Mouse (Mus musculus) kidney, adult 2 months (tissue): ENCODE data around the gene Slc13a1. TPM values are rescaled to one million over a fixed set of nuclear protein-coding genes. Genes with fewer than 3 reads are reported as not detected.

ENCODE experiments used
- DNase-seq: peaks from one replicate; pipeline ENCODE4 v3.0.0; 2021
- H3K27ac ChIP-seq: fragments of 200-500 bp; 2 replicates; pipeline ENCODE4 v1.5.1; 2012; ENCODE audit warnings: low read depth, low read length, control low read depth, inconsistent platforms; ENCODE audit not compliant: insufficient read depth
- H3K27me3 ChIP-seq: fragments of 200-500 bp; replicated peaks from 2 replicates; pipeline ENCODE4 v1.6.1; 2012; ENCODE audit warnings: mild to moderate bottlenecking, moderate library complexity, low read length, inconsistent platforms; ENCODE audit not compliant: control insufficient read depth, insufficient read depth
- H3K36me3 ChIP-seq: fragments of 200-500 bp; 2 replicates; pipeline ENCODE4 v1.6.1; 2012; ENCODE audit warnings: mild to moderate bottlenecking, moderate library complexity, low read length, inconsistent platforms; ENCODE audit not compliant: control insufficient read depth, insufficient read depth
- H3K4me1 ChIP-seq: fragments of 200-500 bp; 2 replicates; pipeline ENCODE4 v1.6.1; 2011; ENCODE audit warnings: low read length; ENCODE audit not compliant: control insufficient read depth, insufficient read depth
- H3K4me3 ChIP-seq: fragments of 200-500 bp; 2 replicates; pipeline ENCODE4 v1.5.1; 2011; ENCODE audit warnings: mild to moderate bottlenecking, low read depth, low read length, control low read depth; ENCODE audit not compliant: insufficient read depth
- CTCF ChIP-seq: fragments of 200-500 bp; conservative IDR thresholded peaks from 2 replicates; pipeline ENCODE4 v1.5.1; 2011; ENCODE audit warnings: low read depth, mild to moderate bottlenecking, control low read depth, low read length, moderate library complexity, mixed read lengths; ENCODE audit not compliant: insufficient read depth, insufficient read length
- POLR2A ChIP-seq: fragments of 200-500 bp; IDR thresholded peaks from one replicate; pipeline ENCODE4 v1.6.1; 2011; ENCODE audit warnings: low read depth, low read length, control low read depth
- WGBS: fragments of 180-500 bp; shearing (Covaris S2); methylation state at CpG from one replicate; pipeline ENCODE4 v1.1.7; 2018; 5-methylcytosine and 5-hydroxymethylcytosine counted together
- polyA plus RNA-seq: library from polyadenylated mRNA; depleted of rRNA; stranded (reverse); fragments of >200 nt; gene quantifications from 2 replicates; pipeline ENCODE4 v1.2.3, GENCODE M21; 2012

Gene Slc13a1
- polyA plus RNA-seq, 1 experiment = 268 TPM

DNA sequence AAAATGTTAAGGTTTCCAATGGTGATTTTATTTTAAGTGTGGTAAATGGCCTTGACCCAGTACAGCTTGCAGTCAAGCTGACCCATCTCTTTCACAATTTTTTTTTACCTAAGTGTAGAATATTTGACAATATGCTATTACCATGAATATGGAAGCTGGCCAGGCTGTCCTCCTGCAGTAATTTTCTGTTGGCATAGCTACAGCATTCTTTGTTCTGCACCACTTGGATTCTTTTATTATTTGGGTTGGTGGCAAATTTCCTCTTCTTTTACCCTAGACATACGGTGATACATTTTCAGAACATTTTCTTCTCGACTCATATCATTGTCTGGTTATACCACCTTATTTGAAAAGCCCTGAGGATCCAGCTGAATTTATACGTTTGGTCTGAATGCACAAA, 7.5 kb upstream of the Slc13a1 start:
- H3K36me3 ChIP-seq = no peaks in the 10 kb centered on the region
- TF ChIP-seq POLR2A (no peak), CTCF (no peak)
- peaks cover 5% of the 10 kb centered on the region; the same call in 1 of the 2 replicates for H3K4me1 ChIP-seq
- WGBS = 75% methylated on average over 3 of the region's 3 CpGs
- H3K4me3 ChIP-seq = no peak overlapping the region
- no peak for DNase-seq
- H3K27me3 ChIP-seq = no peaks in the 10 kb centered on the region
- no peak overlapping the region for H3K27ac ChIP-seq

DNA sequence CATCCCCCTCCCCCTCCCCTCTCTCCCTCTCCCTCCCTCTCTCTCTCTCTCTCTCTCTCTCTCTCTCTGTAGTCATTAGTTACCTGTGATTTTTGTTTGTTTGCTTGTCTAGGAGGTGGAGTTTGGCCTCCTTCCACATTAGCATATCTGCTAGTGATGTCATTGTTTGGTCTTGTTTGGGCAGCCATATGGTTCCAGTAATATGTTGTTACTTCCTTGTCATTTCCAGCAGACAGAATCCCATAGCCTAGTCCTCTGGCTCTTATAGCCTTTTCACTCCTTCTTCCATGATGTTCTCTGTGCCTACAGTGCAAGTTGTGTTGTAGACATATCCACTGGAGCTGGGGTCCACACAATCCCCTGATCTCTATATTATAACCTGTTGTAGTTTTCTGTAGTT, 6.1 kb upstream of the Slc13a1 start:
- no peak overlapping the region for H3K27ac ChIP-seq
- no peak for TF ChIP-seq POLR2A
- TF ChIP-seq CTCF = no peak
- H3K4me3 ChIP-seq = no peak overlapping the region
- no peak for DNase-seq
- H3K4me1 ChIP-seq = peaks cover 5% of the 10 kb centered on the region; the same call in 1 of the 2 replicates
- H3K36me3 ChIP-seq = no peaks in the 10 kb centered on the region
- H3K27me3 ChIP-seq = no peaks in the 10 kb centered on the region

DNA sequence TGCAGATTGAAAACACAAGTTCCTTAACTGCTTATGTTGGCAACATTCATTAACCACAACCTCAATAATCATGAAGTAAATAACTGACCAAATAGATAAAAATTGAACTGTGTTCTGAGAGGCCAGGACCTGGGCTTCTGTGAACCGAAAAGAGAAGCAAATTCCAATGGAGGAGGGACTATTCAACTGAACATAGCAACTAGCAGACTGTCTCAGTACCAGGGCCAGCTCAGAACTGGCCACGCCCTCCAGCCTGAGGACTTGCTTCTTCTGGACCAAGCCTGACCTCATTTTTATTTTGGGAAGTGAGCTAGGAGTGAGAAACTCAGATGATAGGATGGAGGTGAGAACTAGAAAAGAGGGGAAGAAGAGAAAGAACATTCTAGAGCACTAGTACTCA, 4.8 kb upstream of the Slc13a1 start:
- WGBS = 23% methylated on average over 2 of the region's 2 CpGs
- H3K27ac ChIP-seq = no peak overlapping the region
- DNase-seq = peak; percentile 92

DNA sequence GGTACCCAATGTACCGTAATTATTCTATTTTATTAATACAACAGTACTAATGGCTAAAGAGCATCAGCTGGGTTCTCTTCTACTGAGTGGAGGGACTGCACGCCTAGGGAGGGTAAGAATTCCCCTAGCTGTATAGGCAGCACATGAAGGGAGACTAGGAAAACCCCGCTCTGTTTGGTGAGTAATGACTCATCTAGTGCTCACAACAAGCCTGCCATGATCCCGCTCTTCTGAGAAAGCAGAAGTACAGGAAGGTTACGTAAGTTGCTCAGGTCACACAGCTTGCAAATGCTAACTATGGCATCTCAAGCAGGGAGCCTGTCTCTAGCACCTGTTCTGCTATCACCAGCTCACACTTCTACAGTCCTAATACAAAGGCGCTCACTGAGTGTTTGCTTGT, 1.1 kb downstream of the Slc13a1 start:
- Histone ChIP-seq H3K4me1 (peaks cover 7% of the 10 kb centered on the region; the same call in 1 of the 2 replicates), H3K27me3 (no peaks in the 10 kb centered on the region), H3K36me3 (no peaks in the 10 kb centered on the region), H3K4me3 (peak overlapping the region; percentile 52), H3K27ac (peak overlapping the region; percentile 99)
- DNase-seq = peak; percentile 69
- WGBS = 60% methylated on average over 6 of the region's 6 CpGs
- no peak for TF ChIP-seq CTCF
- no peak for TF ChIP-seq POLR2A

More for the DNA sequence above, 4.8 kb upstream of the Slc13a1 start:
- H3K4me1 ChIP-seq = peaks cover 5% of the 10 kb centered on the region; the same call in 1 of the 2 replicates
- H3K4me3 ChIP-seq = no peak overlapping the region
- TF ChIP-seq POLR2A (no peak), CTCF (no peak)
- no peaks in the 10 kb centered on the region for H3K36me3 ChIP-seq
- no peaks in the 10 kb centered on the region for H3K27me3 ChIP-seq

DNA sequence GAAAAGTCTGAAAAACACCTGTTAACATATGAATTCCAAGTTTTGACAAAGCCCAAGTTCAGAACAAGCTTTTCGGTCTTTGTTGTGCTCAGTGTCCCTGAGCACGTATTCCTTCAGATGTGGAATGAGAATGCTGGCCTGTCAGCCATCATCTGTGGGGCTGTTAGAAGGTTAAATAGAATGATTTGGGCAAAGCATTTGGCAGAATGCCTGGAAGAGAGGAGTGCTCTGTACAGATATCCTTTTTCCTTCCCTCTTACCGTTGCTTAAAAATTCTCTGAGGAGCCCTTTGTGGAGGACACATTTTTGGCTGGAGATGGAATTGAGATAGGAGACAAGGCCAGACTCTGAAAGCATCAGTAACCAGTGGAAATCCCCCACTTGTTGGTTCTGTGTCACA, 2.6 kb downstream of the Slc13a1 start:
- peak; percentile 75 for DNase-seq
- 27% methylated on average over 3 of the region's 3 CpGs for WGBS

DNA sequence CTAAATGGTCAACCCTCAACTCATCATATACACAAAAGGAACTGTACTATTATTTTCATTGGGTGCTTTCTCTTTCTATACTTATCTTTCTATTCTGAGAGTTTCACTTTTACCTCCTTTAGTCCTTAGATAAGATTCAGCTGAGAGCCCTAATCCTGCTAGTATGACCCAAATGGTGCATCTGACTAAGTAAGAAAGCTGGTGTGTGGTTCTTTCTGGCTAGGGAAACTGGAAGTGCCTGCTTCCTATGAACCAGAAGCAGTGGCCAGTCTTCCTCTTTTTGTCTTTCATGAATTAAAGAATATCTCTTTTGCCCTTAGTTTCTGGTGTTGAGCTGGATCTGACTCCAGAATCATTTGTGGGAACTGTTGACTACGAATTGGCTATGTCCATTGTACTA, 8.1 kb downstream of the Slc13a1 start:
- TF ChIP-seq CTCF (no peak), POLR2A (no peak)
- no peak overlapping the region for H3K27ac ChIP-seq
- peaks cover 4% of the 10 kb centered on the region; the same call in 1 of the 2 replicates for H3K4me1 ChIP-seq
- no peak for DNase-seq
- H3K36me3 ChIP-seq = no peaks in the 10 kb centered on the region
- no peaks in the 10 kb centered on the region for H3K27me3 ChIP-seq
- H3K4me3 ChIP-seq = no peak overlapping the region
- 79% methylated on average over 1 of the region's 1 CpGs for WGBS

More for the DNA sequence above, 2.6 kb downstream of the Slc13a1 start:
- H3K36me3 ChIP-seq = no peaks in the 10 kb centered on the region
- peaks cover 5% of the 10 kb centered on the region; the same call in 1 of the 2 replicates for H3K4me1 ChIP-seq
- TF ChIP-seq POLR2A (no peak), CTCF (no peak)
- peak overlapping the region; percentile 74; the same call in 1 of the 2 replicates for H3K27ac ChIP-seq
- 0 out of 2 replicates have a peak overlapping the region, but pooled peaks have one; percentile 6 for H3K4me3 ChIP-seq
- no peaks in the 10 kb centered on the region for H3K27me3 ChIP-seq

DNA sequence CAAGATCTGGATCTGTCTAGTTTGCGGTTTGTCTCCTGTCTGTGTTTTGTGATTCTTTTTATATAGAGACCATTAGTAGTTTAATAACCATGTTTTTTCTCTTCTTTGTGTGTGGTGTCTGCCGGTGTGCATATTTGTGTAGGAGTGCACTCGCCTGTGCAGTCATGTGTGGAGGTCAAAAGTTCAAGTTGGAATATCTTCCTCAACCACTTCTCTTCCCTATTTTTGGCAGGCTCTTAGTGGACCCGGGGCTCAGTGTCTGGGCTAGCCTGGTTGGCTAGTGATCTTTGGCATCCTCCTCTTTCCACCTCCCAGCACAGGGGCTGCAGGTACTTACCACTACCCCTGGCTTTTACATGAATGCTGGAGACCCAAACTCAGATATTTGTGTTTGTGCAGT, 13.0 kb downstream of the Slc13a1 start:
- H3K4me3 ChIP-seq = no peak overlapping the region
- DNase-seq = peak; percentile 74
- peaks cover 1% of the 10 kb centered on the region; the same call in 1 of the 2 replicates for H3K36me3 ChIP-seq
- WGBS = 30% methylated on average over 4 of the region's 4 CpGs
- H3K4me1 ChIP-seq = peaks cover 3% of the 10 kb centered on the region; the same call in 1 of the 2 replicates
- H3K27me3 ChIP-seq = no peaks in the 10 kb centered on the region
- no peak overlapping the region for H3K27ac ChIP-seq
- TF ChIP-seq POLR2A (no peak), CTCF (no peak)

DNA sequence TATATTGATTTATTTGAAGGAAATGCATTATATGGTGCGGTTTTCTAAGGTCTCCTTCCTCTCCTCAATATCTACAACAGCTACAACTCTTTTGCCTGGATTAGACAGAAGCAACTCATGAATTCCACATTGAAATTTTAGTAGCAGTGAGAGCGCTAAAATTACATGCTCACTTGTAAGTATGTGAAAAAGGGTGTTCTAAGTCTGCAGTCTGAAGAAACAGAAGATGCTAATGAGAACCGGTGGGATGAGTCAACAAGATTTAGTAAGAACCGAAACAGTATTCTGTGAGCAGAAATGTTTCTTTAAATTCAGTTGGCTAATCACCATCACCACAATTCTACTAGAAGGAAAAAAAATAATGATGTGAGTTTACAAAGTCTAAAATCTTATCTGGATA, 34.9 kb downstream of the Slc13a1 start:
- TF ChIP-seq CTCF (no peak), POLR2A (no peak)
- no peak overlapping the region for H3K4me3 ChIP-seq
- H3K27me3 ChIP-seq = no peaks in the 10 kb centered on the region
- WGBS = 85% methylated on average over 4 of the region's 4 CpGs
- H3K27ac ChIP-seq = no peak overlapping the region
- peaks cover 1% of the 10 kb centered on the region; the same call in 1 of the 2 replicates for H3K36me3 ChIP-seq
- H3K4me1 ChIP-seq = no peaks in the 10 kb centered on the region
- DNase-seq = no peak
